Mouse (Mus musculus) liver, embryonic 14.5 days (tissue): ENCODE measurements at regions not wholly inside any gene's neighbourhood (a gene's known extent, or its start where the extent isn't known, plus 50 kb on each side); places are given as distances from the start of the nearest gene placed in this dataset.

Experiments used
- CTCF ChIP-seq: IDR thresholded peaks from 2 replicates; pipeline ENCODE4 v1.5.1; 2016; ENCODE audit warnings: antibody characterized with exemption, low read depth, control low read depth
- EP300 ChIP-seq: IDR thresholded peaks from 2 replicates; pipeline ENCODE4 v1.6.1; 2016; ENCODE audit warnings: antibody characterized with exemption, low read depth

GRCm38 (mm10) chr6:16550445-16550844 is 347.8 kb downstream of the Tfec start:
- TF ChIP-seq CTCF, result no peak
- TF ChIP-seq EP300, result no peak
